Mouse (Mus musculus) myocyte (in vitro differentiated cells): Measurements from ENCODE around the gene Myo6. TPM values are rescaled to one million over a fixed set of nuclear protein-coding genes. Genes with fewer than 3 reads are reported as not detected.

ENCODE experiments used
- H3K27me3 ChIP-seq: one replicate; pipeline ENCODE4 v1.6.1; 2011; ENCODE audit not compliant: control insufficient read depth, insufficient read depth, insufficient read length
- H3K36me3 ChIP-seq: one replicate; pipeline ENCODE4 v1.6.1; 2011; ENCODE audit not compliant: control insufficient read depth, insufficient read depth
- H3K4me2 ChIP-seq: one replicate; pipeline ENCODE4 v1.6.1; 2011; ENCODE audit warnings: low read depth, control low read depth
- H3K4me3 ChIP-seq: one replicate; pipeline ENCODE4 v1.5.1; 2011; ENCODE audit warnings: mild to moderate bottlenecking, control low read depth, moderate library complexity
- H3K79me2 ChIP-seq: one replicate; pipeline ENCODE4 v1.6.1; 2011; ENCODE audit not compliant: control insufficient read depth, insufficient read depth
- H3ac ChIP-seq: one replicate; pipeline ENCODE4 v1.6.1; 2011; ENCODE audit not compliant: control insufficient read depth, insufficient read length
- CEBPB ChIP-seq: IDR thresholded peaks from 2 replicates; pipeline ENCODE4 v1.6.1; 2011; ENCODE audit warnings: mild to moderate bottlenecking, moderate library complexity; ENCODE audit not compliant: poor library complexity, insufficient read depth, severe bottlenecking
- E2F4 ChIP-seq: IDR thresholded peaks from one replicate; pipeline ENCODE4 v1.6.1; 2011; ENCODE audit warnings: mild to moderate bottlenecking, control low read depth, moderate library complexity; ENCODE audit not compliant: insufficient read depth
- MAX ChIP-seq: IDR thresholded peaks from one replicate; pipeline ENCODE4 v1.6.1; 2011; ENCODE audit warnings: low read depth, mild to moderate bottlenecking, control low read depth
- MYOD1 ChIP-seq, 3 experiments: IDR thresholded peaks; one replicate each; pipeline ENCODE4 v1.6.1; 2011; ENCODE audit warnings: control low read depth in 2 of 3, low read depth in 2 of 3, mild to moderate bottlenecking in 2 of 3, moderate library complexity in 1 of 3; ENCODE audit not compliant: insufficient read length in 2 of 3, control insufficient read depth in 1 of 3
- MYOG ChIP-seq, 3 experiments: IDR thresholded peaks; one replicate each; pipeline ENCODE4 v1.6.1; 2011; ENCODE audit warnings: control low read depth in 2 of 3, low read depth in 2 of 3, mild to moderate bottlenecking in 2 of 3; ENCODE audit not compliant: insufficient read length in 2 of 3, control insufficient read depth in 1 of 3, insufficient read depth in 1 of 3
- POLR2A ChIP-seq: IDR thresholded peaks from one replicate; pipeline ENCODE4 v1.6.1; 2011; ENCODE audit warnings: low read depth, mild to moderate bottlenecking, control low read depth, moderate library complexity; ENCODE audit not compliant: insufficient read length
- POLR2AphosphoS2 ChIP-seq: IDR thresholded peaks from one replicate; pipeline ENCODE4 v1.6.1; 2011; ENCODE audit warnings: low read depth, control low read depth; ENCODE audit not compliant: insufficient read length
- REST ChIP-seq: IDR thresholded peaks from one replicate; pipeline ENCODE4 v1.6.1; 2011; ENCODE audit warnings: mild to moderate bottlenecking, control low read depth, moderate library complexity; ENCODE audit not compliant: insufficient read depth, insufficient read length
- SRF ChIP-seq: IDR thresholded peaks from one replicate; pipeline ENCODE4 v1.6.1; 2011; ENCODE audit warnings: low read depth; ENCODE audit not compliant: control insufficient read depth, insufficient read length
- TCF12 ChIP-seq: IDR thresholded peaks from one replicate; pipeline ENCODE4 v1.6.1; 2011; ENCODE audit warnings: mild to moderate bottlenecking, control low read depth; ENCODE audit not compliant: poor library complexity, insufficient read depth, severe bottlenecking
- TCF3 ChIP-seq: IDR thresholded peaks from one replicate; pipeline ENCODE4 v1.6.1; 2011; ENCODE audit warnings: low read depth, control low read depth; ENCODE audit not compliant: insufficient read length
- USF1 ChIP-seq: IDR thresholded peaks from one replicate; pipeline ENCODE4 v1.6.1; 2011; ENCODE audit warnings: low read depth, mild to moderate bottlenecking, control low read depth, moderate library complexity
- polyA plus RNA-seq: library from polyadenylated mRNA; unstranded; fragments of >200 nt; fragmentation: generic; extraction: Trizol; gene quantifications from one replicate; pipeline ENCODE4 v1.2.1, GENCODE M21; 2012; ENCODE audit warnings: missing spikeins

Myo6 gene
- polyA plus RNA-seq, 1 experiment, result 4.1 TPM

DNA sequence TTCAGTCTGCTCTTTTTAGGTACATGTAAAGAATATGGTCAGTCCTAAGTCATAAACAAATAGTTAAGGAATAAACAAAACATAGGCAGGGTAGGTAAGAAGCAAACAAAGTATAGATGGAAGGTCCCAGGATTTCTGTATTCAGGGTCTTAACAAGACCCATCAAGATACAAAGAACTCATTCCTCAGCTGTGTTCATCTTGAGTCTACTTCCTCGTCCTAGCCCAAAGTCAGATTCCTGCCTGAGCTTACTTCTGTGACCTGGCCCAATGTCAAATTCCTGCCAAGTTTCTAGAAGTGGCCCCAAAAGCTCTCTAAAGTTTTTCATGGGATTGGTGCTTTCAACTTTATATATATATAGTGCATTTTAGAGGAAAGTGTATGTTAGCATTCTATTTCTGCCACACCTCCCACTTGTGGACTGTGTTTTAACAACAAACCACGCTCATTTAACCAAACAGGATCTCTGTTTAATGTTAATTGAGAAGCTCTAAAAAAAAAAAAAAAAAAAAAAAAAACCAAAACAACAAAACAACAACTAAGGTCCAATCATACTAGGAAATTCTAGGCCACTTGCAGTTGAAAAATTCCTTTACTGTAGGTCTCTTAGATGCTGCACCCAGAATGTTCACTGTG is 119.8 kb downstream of the Myo6 start:
- H3K36me3 ChIP-seq, result peaks cover 5% of the 10 kb centered on the region

GRCm38 (mm10) chr9:80286845-80287244 is 122.0 kb downstream of the Myo6 start:
- Histone ChIP-seq H3K4me3 (no peak overlapping the region), H3K27me3 (no peaks in the 10 kb centered on the region), H3K79me2 (no peaks in the 10 kb centered on the region), H3K4me2 (no peak overlapping the region), H3K36me3 (peaks cover 4% of the 10 kb centered on the region), H3ac (no peak overlapping the region)
- no peak for TF ChIP-seq TCF12
- TF ChIP-seq MYOG (IDR thresholded peaks at IDR 0.05; ENCODE audit: control insufficient read depth in 1 of 3, insufficient read depth in 1 of 3, insufficient read length in 2 of 3, low read depth in 2 of 3), result no peak

More for the DNA sequence above, 119.8 kb downstream of the Myo6 start:
- Histone ChIP-seq H3K4me3 (no peak overlapping the region), H3K79me2 (no peaks in the 10 kb centered on the region), H3K27me3 (no peaks in the 10 kb centered on the region), H3K4me2 (no peak overlapping the region), H3ac (no peak overlapping the region)
- no peak for TF ChIP-seq POLR2AphosphoS2
- no peak for TF ChIP-seq POLR2A
- TF ChIP-seq CEBPB, result no peak
- no peak for TF ChIP-seq USF1
- no peak for TF ChIP-seq TCF3
- TF ChIP-seq TCF12, result no peak
- no peak for TF ChIP-seq MYOG (IDR thresholded peaks at IDR 0.05; ENCODE audit: control insufficient read depth in 1 of 3, insufficient read depth in 1 of 3, insufficient read length in 2 of 3, low read depth in 2 of 3)
- no peak for TF ChIP-seq MAX
- TF ChIP-seq E2F4, result no peak
- no peak for TF ChIP-seq MYOD1 (IDR thresholded peaks at IDR 0.05; ENCODE audit: control insufficient read depth in 1 of 3, insufficient read length in 2 of 3, low read depth in 2 of 3)
- no peak for TF ChIP-seq SRF
- TF ChIP-seq REST, result no peak

DNA sequence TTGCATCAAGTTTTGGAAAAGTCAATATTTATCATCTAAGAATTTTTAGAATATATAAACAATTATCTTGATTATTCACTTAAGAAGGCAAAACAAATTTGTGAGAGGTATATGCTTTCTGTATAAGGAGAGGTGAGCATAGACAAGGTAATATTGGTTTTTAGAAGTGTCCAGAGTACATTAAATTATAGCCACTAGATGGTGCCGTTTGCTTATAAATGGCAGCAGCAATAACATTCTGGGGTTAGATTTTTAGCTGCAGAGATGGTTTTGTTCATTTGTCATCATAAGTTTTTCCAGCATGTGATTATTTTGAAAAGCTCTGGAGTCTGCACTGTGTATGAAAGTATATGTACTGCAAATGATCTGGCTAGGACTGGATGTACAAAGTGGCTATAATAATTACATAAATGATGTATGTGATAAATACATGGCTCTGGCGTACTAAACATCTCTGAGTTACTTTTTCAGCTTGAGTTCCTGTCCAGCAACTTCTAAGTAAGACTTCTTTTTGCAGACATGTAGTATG is 128.3 kb downstream of the Myo6 start:
- no peak overlapping the region for H3K4me3 ChIP-seq
- no peak for TF ChIP-seq TCF3
- TF ChIP-seq REST, result no peak
- TF ChIP-seq POLR2A, result no peak
- no peak for TF ChIP-seq MYOD1 (IDR thresholded peaks at IDR 0.05; ENCODE audit: control insufficient read depth in 1 of 3, insufficient read length in 2 of 3, low read depth in 2 of 3)
- H3K27me3 ChIP-seq, result no peaks in the 10 kb centered on the region
- no peak overlapping the region for H3K4me2 ChIP-seq
- H3K79me2 ChIP-seq, result no peaks in the 10 kb centered on the region
- no peaks in the 10 kb centered on the region for H3K36me3 ChIP-seq
- no peak overlapping the region for H3ac ChIP-seq

- Histone ChIP-seq H3K36me3 (no peaks in the 10 kb centered on the region), H3K27me3 (no peaks in the 10 kb centered on the region), H3K4me3 (no peak overlapping the region), H3K4me2 (no peak overlapping the region), H3ac (no peak overlapping the region), H3K79me2 (no peaks in the 10 kb centered on the region)
- TF ChIP-seq TCF12 (no peak), E2F4 (no peak), SRF (no peak), POLR2AphosphoS2 (no peak), TCF3 (no peak)
Observed at GRCm38 (mm10) chr9:80296086-80296485, 131.3 kb downstream of the Myo6 start.

DNA sequence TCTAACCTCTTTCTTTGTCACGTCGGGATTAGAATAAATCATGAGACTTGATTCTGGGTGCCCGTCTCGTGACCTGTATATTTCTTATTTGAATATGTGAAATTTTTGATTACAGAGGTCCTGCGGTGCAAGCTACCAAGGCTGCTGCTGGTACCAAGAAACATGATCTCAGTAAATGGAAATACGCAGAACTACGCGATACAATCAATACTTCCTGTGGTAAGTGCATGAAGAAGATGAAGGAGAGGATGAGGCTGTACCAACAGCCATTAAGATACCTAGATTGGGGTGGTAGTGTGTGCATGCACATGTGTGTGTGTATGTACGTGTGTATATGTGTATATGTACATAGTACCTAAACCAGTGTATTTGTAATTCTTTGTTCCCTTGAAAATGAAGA is 134.2 kb downstream of the Myo6 start:
- Histone ChIP-seq H3K79me2 (no peaks in the 10 kb centered on the region), H3K36me3 (no peaks in the 10 kb centered on the region), H3ac (no peak overlapping the region), H3K4me2 (no peak overlapping the region), H3K4me3 (no peak overlapping the region), H3K27me3 (no peaks in the 10 kb centered on the region)
- TF ChIP-seq MYOG (IDR thresholded peaks at IDR 0.05; ENCODE audit: control insufficient read depth in 1 of 3, insufficient read depth in 1 of 3, insufficient read length in 2 of 3, low read depth in 2 of 3) (no peak), POLR2A (no peak), TCF3 (no peak), SRF (no peak), USF1 (no peak), CEBPB (no peak), MAX (no peak), MYOD1 (IDR thresholded peaks at IDR 0.05; ENCODE audit: control insufficient read depth in 1 of 3, insufficient read length in 2 of 3, low read depth in 2 of 3) (no peak), E2F4 (no peak), POLR2AphosphoS2 (no peak), REST (no peak), TCF12 (no peak)
